Mouse (Mus musculus) adrenal gland, postnatal 36 days (tissue): ENCODE results near the gene Ttc22. TPM values are rescaled to one million over a fixed set of nuclear protein-coding genes. Genes with fewer than 3 reads are reported as not detected.

ENCODE experiments used
- DNase-seq, 2 experiments: peaks; one replicate each; pipeline ENCODE4 v3.0.0; 2021; ENCODE audit warnings: mixed read lengths in 1 of 2
- total RNA-seq, 2 experiments: library from RNA; stranded (reverse); gene quantifications; 2 replicates each; pipeline ENCODE4 v1.2.3; 2021

Gene Ttc22
- total RNA-seq, 2 experiments from 2014 or later = not detected

GRCm38 (mm10) chr4:106663956-106664470, 41.8 kb downstream of the Ttc22 start:
- DNase-seq = no peak

- no peak for DNase-seq
Observed at GRCm38 (mm10) chr4:106664697-106665096, 42.5 kb downstream of the Ttc22 start.

DNA sequence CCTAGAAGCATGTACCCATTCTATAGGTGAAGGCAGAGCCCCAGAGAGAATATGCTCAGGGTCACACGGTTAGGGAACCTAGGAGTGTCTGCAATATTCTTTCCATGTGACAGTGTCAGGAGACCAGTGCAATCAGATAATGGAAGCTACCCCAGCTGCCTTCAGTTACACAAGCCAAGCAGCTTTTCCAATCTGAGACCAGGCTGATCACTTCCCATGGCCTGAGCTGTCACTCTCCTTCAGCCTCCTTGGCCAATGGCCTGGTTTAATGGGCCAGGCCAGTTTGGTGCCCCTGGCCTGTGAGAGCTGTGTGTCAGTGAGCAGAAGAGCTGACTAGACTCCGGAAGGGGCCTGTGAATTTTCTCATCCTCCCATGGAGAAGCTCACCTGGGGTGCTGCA, 43.0 kb downstream of the Ttc22 start:
- no peak for DNase-seq

DNA sequence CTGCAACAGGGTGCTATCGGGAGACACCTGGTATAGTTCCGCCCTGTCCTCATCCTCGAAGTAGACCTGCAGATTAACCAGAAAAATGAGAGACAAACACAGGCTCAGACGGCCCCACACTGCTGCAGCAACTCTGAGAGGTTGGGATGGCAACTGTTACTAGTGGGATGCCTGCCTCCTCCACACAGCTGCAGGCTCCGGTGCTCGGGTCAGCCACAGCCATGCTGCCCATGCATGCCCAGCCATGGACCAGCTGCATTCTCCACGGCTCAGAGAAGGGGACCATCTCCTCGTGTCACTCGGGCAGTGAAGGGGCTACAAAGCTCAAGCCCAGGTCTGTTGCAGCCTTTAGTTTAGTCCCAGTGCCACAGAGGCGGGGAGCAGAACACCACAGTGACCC, 43.4 kb downstream of the Ttc22 start:
- no peak for DNase-seq

DNA sequence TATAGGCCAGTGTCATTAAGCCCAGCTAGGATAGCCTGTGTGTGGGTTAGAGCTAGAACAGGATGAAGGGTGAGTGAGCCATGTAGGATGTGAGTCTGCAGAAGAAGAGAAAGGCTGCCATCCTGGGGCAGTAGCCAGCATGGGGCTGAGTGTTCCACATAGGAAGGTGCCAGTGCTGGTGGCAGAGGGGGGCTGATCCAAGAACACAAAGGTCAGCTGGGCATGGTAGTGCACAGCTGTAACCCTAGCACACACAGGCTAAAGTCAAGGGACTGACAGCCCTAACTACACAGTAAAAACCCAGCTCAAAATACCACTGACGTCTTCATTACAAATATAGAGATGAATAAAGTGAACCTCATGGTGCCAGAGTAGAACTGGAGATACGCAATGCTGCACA, 44.3 kb downstream of the Ttc22 start:
- no peak for DNase-seq

DNA sequence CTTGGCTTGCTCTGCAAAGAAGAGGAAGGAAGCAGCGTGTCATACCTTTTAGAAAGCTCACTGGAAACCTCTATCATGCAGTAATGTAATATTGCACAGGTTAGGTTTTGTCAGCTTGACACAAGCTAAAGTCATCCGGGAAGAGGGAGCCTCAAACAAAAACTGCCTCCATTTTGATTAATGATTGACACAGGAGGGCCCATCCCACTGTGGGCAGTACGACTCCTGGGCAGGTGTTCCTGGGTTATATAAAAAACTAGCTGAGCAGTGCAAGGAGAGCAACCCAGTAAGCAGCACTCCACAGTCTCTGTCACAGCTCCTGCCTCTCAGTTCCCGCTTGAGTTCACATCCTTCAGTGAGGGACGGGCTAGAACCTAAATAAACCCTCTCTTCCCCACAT, 54.5 kb downstream of the Ttc22 start:
- no peak for DNase-seq

- DNase-seq = peak; percentile 93 to 95
Observed at GRCm38 (mm10) chr4:106678442-106679118, 56.3 kb downstream of the Ttc22 start, which contains the start of gene Ttc4. TSS of gene Ttc4 (minus strand) at chr4:106678944.

DNA sequence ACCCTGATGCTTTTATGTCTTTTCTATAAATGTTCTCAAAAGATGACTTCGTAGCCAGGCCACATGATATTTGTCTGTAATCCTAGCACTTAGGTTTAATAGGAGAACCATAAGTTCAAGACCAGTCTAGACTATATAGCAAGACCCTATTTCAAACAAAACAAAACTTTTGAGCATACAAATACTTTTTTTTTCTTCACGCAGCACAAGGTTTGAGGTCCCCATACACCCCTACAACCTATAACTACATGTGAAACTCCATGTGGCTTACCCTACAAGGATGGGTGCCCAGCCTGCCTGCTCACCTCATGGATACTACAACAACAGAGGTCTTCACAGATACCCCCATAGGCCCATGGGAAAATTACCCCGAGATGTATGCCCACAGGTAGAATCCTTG, 56.9 kb downstream of the Ttc22 start:
- no peak for DNase-seq

DNA sequence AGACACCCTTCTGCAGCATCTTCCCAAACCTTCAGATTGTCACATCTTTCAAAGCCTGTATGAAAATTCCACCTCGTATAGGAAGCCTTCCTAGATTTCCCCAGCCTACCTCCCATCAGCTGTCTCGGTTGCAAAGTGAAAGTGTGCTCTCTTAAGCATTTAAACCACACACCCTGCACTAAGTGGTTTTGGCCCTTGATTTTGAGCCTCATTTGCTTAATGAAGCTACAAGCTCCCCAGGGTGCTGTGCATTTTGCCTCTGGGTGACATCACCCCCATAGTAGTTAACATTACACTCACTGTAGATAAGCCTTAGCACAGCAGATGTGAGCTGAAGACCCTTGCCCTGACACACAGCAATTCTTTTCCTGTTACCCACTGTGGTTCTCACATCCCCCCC, 58.7 kb downstream of the Ttc22 start:
- DNase-seq = no peak

DNA sequence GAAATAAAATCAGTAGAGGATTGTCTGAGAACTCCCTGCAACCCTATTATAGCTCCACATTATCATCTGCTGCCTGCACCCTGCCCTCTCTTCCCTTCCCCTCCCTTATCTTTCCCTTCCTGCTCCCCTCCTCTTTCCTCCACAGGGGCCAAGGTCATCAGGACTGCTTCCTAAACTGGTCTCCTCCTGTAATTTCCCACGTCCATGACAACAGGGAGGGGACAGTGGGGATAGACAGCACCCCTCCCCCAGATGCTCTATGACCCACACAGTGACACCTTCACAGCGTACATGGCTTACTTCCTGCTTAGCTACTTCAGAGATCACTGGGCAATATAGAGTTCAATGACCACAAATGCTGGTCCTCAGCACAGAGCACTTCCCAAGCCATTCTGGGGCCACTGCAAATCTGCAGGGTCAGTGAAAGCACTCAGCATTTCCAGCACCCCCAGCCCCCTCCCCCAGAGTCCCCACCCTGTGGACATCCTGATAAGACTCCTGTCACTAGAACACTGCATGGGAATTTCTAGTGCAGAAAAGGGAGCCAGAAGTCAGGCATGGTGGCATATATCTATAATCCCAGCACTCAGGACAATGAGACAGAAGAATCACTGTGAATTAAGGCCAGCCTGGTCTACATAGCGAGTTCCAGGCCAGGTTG, 66.5 kb downstream of the Ttc22 start:
- DNase-seq = no peak

Other genes with a start within 250 kb of the Ttc22 start
- gene Pcsk9, start 158.1 kb upstream of the Ttc22 start, total RNA-seq = under 1 TPM in 1 of 2 experiments, not detected in 1; 0.33 TPM
- gene Bsnd, start 130.1 kb upstream of the Ttc22 start, total RNA-seq = not detected
- 100 to 1,000 TPM in 1 of 2 experiments, 10 to 100 TPM in 1; 74.5 to 299 TPM for gene Dhcr24, start 61.4 kb upstream of the Ttc22 start, total RNA-seq
- not detected for gene Lexm, start 5.2 kb upstream of the Ttc22 start, total RNA-seq
- gene Pars2, start 28.6 kb downstream of the Ttc22 start, total RNA-seq = 1 to 10 TPM; 3.9 to 5.7 TPM
- 10 to 100 TPM; 23.4 to 24.4 TPM for gene Ttc4, start 56.5 kb downstream of the Ttc22 start, total RNA-seq
- gene Mroh7, start 108.5 kb downstream of the Ttc22 start, total RNA-seq = 1 to 10 TPM in 1 of 2 experiments, under 1 TPM in 1; 0.76 to 1.1 TPM
- gene Fam151a, start 111.5 kb downstream of the Ttc22 start, total RNA-seq = under 1 TPM in 1 of 2 experiments, not detected in 1; 0.17 TPM
- gene Acot11, start 182.6 kb downstream of the Ttc22 start, total RNA-seq = 10 to 100 TPM; 49.5 to 60.7 TPM